Mouse (Mus musculus) brain, embryonic 14.5 days (tissue): ENCODE measurements around the gene Mylip.

Experiments
- CTCF ChIP-seq: fragments of 200-500 bp; IDR thresholded peaks from 2 replicates; pipeline ENCODE4 v1.5.1; 2012; ENCODE audit warnings: inconsistent platforms, mild to moderate bottlenecking, moderate library complexity, borderline replicate concordance; ENCODE audit not compliant: insufficient read depth, insufficient read length; ENCODE audit errors: extremely low read depth
- POLR2A ChIP-seq: fragments of 200-500 bp; IDR thresholded peaks from 2 replicates; pipeline ENCODE4 v1.6.1; 2012; ENCODE audit warnings: mild to moderate bottlenecking, inconsistent platforms, borderline replicate concordance; ENCODE audit not compliant: poor library complexity, insufficient read depth, insufficient read length, severe bottlenecking; ENCODE audit errors: extremely low read depth

GRCm38 (mm10) chr13:45396724-45397123 lies 7.2 kb downstream of the Mylip start:
- no peak for TF ChIP-seq CTCF
- TF ChIP-seq POLR2A, result no peak
